Mouse (Mus musculus): Measurements from ENCODE around the gene Susd3.

GRCm38 (mm10) chr13:49183646-49184045 is 64.9 kb downstream of the Susd3 start:
- no peak for TF ChIP-seq CTCF (IDR thresholded peaks at IDR 0.05; ENCODE audit: insufficient read depth, low read length)
- no peak for TF ChIP-seq POLR2A (IDR thresholded peaks at IDR 0.05; ENCODE audit: borderline replicate concordance, extremely low read depth, low read depth, low read length)

All from lung, adult 2 months (tissue).